Mouse (Mus musculus) G1E (cell line): ENCODE measurements at regions not wholly inside any gene's neighbourhood (a gene's known extent, or its start where the extent isn't known, plus 50 kb on each side); places are given as distances from the start of the nearest gene placed in this dataset.

Experiments used
- CTCF ChIP-seq: IDR thresholded peaks from 2 replicates; pipeline ENCODE4 v1.5.1; 2012; ENCODE audit warnings: low read depth, low read length, inconsistent platforms, mixed read lengths
- GATA1 ChIP-seq: IDR thresholded peaks from 2 replicates; pipeline ENCODE4 v1.6.1; 2012; ENCODE audit warnings: borderline replicate concordance, low read length, inconsistent platforms, mixed read lengths

- TF ChIP-seq CTCF = no peak
- TF ChIP-seq GATA1 = no peak
These were observed 311.5 kb upstream of the Gcfc2 start for GRCm38 (mm10) chr6:81611980-81612379.
